9 mouse cellular contexts compared by ENCODE assay signal in genomic region chr3:87988068-87988467, GRCm38 (mm10). TPM values are rescaled to one million over a fixed set of nuclear protein-coding genes. Genes with fewer than 3 reads are reported as not detected.
DNase-seq lines count a peak whose midpoint lies in the region; ATAC-seq and TF ChIP-seq lines count a peak whose summit lies in the region.
"Had no signal": no experiment of that assay in that cellular context is flagged by ENCODE, and none has a peak within 500 bp of the region (broad histone marks: within the 10 kb centered on the region; RNA-seq: fewer than 3 reads in every experiment).

No protein-coding gene starts in this region.

- H3K9ac ChIP-seq in kidney, postnatal 0 days (ENCODE audit: low read depth, low read length) = peak overlapping the region; percentile 6; the same call in 1 of the 2 replicates
- peak overlapping the region; percentile 36 for H3K9ac ChIP-seq in embryonic facial prominence, embryonic 12.5 days
- peak overlapping the region; percentile 67 for H3K9ac ChIP-seq in hindbrain, embryonic 16.5 days (ENCODE audit: low read depth, low read length)
- H3K9ac ChIP-seq in midbrain, postnatal 0 days (replicated peaks; ENCODE audit: low read length, poor library complexity, severe bottlenecking) = peak overlapping the region; percentile 48

- WGBS in kidney, postnatal 0 days = 5% methylated on average over 15 of the region's 15 CpGs
- 2% methylated on average over 15 of the region's 15 CpGs for WGBS in embryonic facial prominence, embryonic 12.5 days
- WGBS in hindbrain, embryonic 16.5 days = 2% methylated on average over 15 of the region's 15 CpGs
- 9% methylated on average over 15 of the region's 15 CpGs for WGBS in midbrain, postnatal 0 days

- DNase-seq in kidney, postnatal 0 days (ENCODE audit: low spot score) = no peak
- no peak for DNase-seq in kidney, postnatal 14 days
- DNase-seq in midbrain, postnatal 0 days (ENCODE audit: low spot score) = no peak
- DNase-seq in adrenal gland, postnatal 14 days = no peak
- DNase-seq in layer of hippocampus, postnatal 10 days (ENCODE audit: low spot score in 2 of 2) = no peak
- DNase-seq in right cerebral cortex, postnatal 14 days = no peak
- DNase-seq: layer of hippocampus, adult 9-11 months had no signal

- peak; percentile 19; the same call in 1 of the 2 replicates for TF ChIP-seq CTCF in kidney, postnatal 0 days (IDR thresholded peaks at IDR 0.05; ENCODE audit: low read depth)
- peak; percentile 37 for TF ChIP-seq CTCF in midbrain, postnatal 0 days (IDR thresholded peaks at IDR 0.05)

- no peaks in the 10 kb centered on the region for H3K9me3 ChIP-seq in kidney, postnatal 0 days (replicated peaks; ENCODE audit: low read length)
- no peaks in the 10 kb centered on the region for H3K9me3 ChIP-seq in embryonic facial prominence, embryonic 12.5 days
- no peaks in the 10 kb centered on the region for H3K9me3 ChIP-seq in hindbrain, embryonic 16.5 days (ENCODE audit: control insufficient read depth, low read length)
- no peaks in the 10 kb centered on the region for H3K9me3 ChIP-seq in midbrain, postnatal 0 days (ENCODE audit: low read length)

- H3K36me3 ChIP-seq in kidney, postnatal 0 days (ENCODE audit: insufficient read depth, low read length) = no peaks in the 10 kb centered on the region
- no peaks in the 10 kb centered on the region for H3K36me3 ChIP-seq in embryonic facial prominence, embryonic 12.5 days
- H3K36me3 ChIP-seq in hindbrain, embryonic 16.5 days (ENCODE audit: control insufficient read depth, insufficient read depth, low read length) = no peaks in the 10 kb centered on the region
- H3K36me3 ChIP-seq in midbrain, postnatal 0 days (ENCODE audit: insufficient read depth, low read length) = no peaks in the 10 kb centered on the region

- H3K4me2 ChIP-seq in kidney, postnatal 0 days (ENCODE audit: low read length) = peak overlapping the region; percentile 67
- H3K4me2 ChIP-seq in embryonic facial prominence, embryonic 12.5 days (replicated peaks) = peak overlapping the region; percentile 78
- H3K4me2 ChIP-seq in hindbrain, embryonic 16.5 days (ENCODE audit: low read length) = peak overlapping the region; percentile 87
- H3K4me2 ChIP-seq in midbrain, postnatal 0 days (ENCODE audit: low read depth, low read length, poor library complexity, severe bottlenecking) = peak overlapping the region; percentile 61

- H3K27ac ChIP-seq in kidney, postnatal 0 days = no peak overlapping the region
- H3K27ac ChIP-seq in embryonic facial prominence, embryonic 12.5 days = 0 out of 2 replicates have a peak overlapping the region, but pooled peaks have one; percentile 6
- H3K27ac ChIP-seq in hindbrain, embryonic 16.5 days (ENCODE audit: low read depth, low read length) = peak overlapping the region; percentile 53
- peak overlapping the region; percentile 65 for H3K27ac ChIP-seq in midbrain, postnatal 0 days (ENCODE audit: low read depth, low read length)

- H3K4me1 ChIP-seq in kidney, postnatal 0 days (replicated peaks; ENCODE audit: insufficient read depth, low read length) = peaks cover 37% of the 10 kb centered on the region
- H3K4me1 ChIP-seq in embryonic facial prominence, embryonic 12.5 days = peaks cover 46% of the 10 kb centered on the region
- peaks cover 41% of the 10 kb centered on the region for H3K4me1 ChIP-seq in hindbrain, embryonic 16.5 days (ENCODE audit: control insufficient read depth, insufficient read depth, low read depth, low read length)
- peaks cover 7% of the 10 kb centered on the region; the same call in 1 of the 2 replicates for H3K4me1 ChIP-seq in midbrain, postnatal 0 days (ENCODE audit: insufficient read depth, low read length)

- H3K4me3 ChIP-seq in kidney, postnatal 0 days (replicated peaks; ENCODE audit: low read depth, low read length) = peak overlapping the region; percentile 24
- peak overlapping the region; percentile 37 for H3K4me3 ChIP-seq in embryonic facial prominence, embryonic 12.5 days
- peak overlapping the region; percentile 44 for H3K4me3 ChIP-seq in hindbrain, embryonic 16.5 days (ENCODE audit: low read length)
- H3K4me3 ChIP-seq in midbrain, postnatal 0 days (ENCODE audit: low read depth, low read length) = peak overlapping the region; percentile 32

- no peak for ATAC-seq in kidney, postnatal 0 days (replicated peaks; ENCODE audit: low FRiP score, low read depth)
- no peak for ATAC-seq in embryonic facial prominence, embryonic 12.5 days (ENCODE audit: insufficient number of reproducible peaks, insufficient read depth, low FRiP score, low TSS enrichment)
- ATAC-seq in hindbrain, embryonic 16.5 days = peak; percentile 18
- ATAC-seq in midbrain, postnatal 0 days (ENCODE audit: low FRiP score) = 0 out of 2 replicates have a peak, but pooled peaks have one; percentile 0

- no peaks in the 10 kb centered on the region; the same call in 1 of the 2 replicates for H3K27me3 ChIP-seq in kidney, postnatal 0 days (ENCODE audit: insufficient read depth, low read length)
- H3K27me3 ChIP-seq in embryonic facial prominence, embryonic 12.5 days = peaks cover 50% of the 10 kb centered on the region
- no peaks in the 10 kb centered on the region; the same call in 1 of the 2 replicates for H3K27me3 ChIP-seq in hindbrain, embryonic 16.5 days (replicated peaks; ENCODE audit: control insufficient read depth, insufficient read depth, low read length)
- peaks cover 2% of the 10 kb centered on the region; the same call in 1 of the 2 replicates for H3K27me3 ChIP-seq in midbrain, postnatal 0 days (ENCODE audit: insufficient read depth, low read length)

RNA-seq across cellular contexts. Expression of gene Bcan, which starts 12.0 kb away (rescaled TPM):
- 0.14 TPM in 1 of 2 replicates, not detected in the other for polyA plus RNA-seq in kidney, postnatal 0 days (2015; fragmentation: Nextera tagmentation; extraction: Ambion mirVana)
- 0.15 and 0.39 TPM in 2 replicates for polyA plus RNA-seq in embryonic facial prominence, embryonic 12.5 days (2016; fragmentation: Nextera tagmentation; extraction: Ambion mirVana)
- 150 and 186 TPM in 2 replicates for polyA plus RNA-seq in hindbrain, embryonic 16.5 days (2015; fragmentation: Nextera tagmentation; extraction: Ambion mirVana)
- total RNA-seq in midbrain, postnatal 0 days (2014; rRNA removed) = 248 and 284 TPM in 2 replicates
- polyA plus RNA-seq in midbrain, postnatal 0 days (2015; fragmentation: Nextera tagmentation; extraction: Ambion mirVana) = 180 and 212 TPM in 2 replicates
- total RNA-seq in adrenal gland, postnatal 14 days (2021) = 28.5 and 31.5 TPM in 2 replicates
- 100 to 1,000 TPM; 350 to 399 TPM for total RNA-seq in layer of hippocampus, postnatal 10 days (2021)

RNA-seq across cellular contexts. Expression of gene Nes, which starts 17.2 kb away (rescaled TPM):
- 24.6 and 28.9 TPM in 2 replicates for polyA plus RNA-seq in kidney, postnatal 0 days (2015; fragmentation: Nextera tagmentation; extraction: Ambion mirVana)
- 40.0 and 42.0 TPM in 2 replicates for polyA plus RNA-seq in embryonic facial prominence, embryonic 12.5 days (2016; fragmentation: Nextera tagmentation; extraction: Ambion mirVana)
- 15.6 and 20.2 TPM in 2 replicates for polyA plus RNA-seq in hindbrain, embryonic 16.5 days (2015; fragmentation: Nextera tagmentation; extraction: Ambion mirVana)
- total RNA-seq in midbrain, postnatal 0 days (2014; rRNA removed) = 22.4 and 37.1 TPM in 2 replicates
- polyA plus RNA-seq in midbrain, postnatal 0 days (2015; fragmentation: Nextera tagmentation; extraction: Ambion mirVana) = 8.2 and 8.8 TPM in 2 replicates
- total RNA-seq in adrenal gland, postnatal 14 days (2021) = 14.5 and 23.0 TPM in 2 replicates
- total RNA-seq in layer of hippocampus, postnatal 10 days (2021) = 10 to 100 TPM; 14.7 to 18.5 TPM

RNA-seq across cellular contexts. Expression of gene Hapln2, which starts 39.3 kb away (rescaled TPM):
- 0.13 and 0.17 TPM in 2 replicates for polyA plus RNA-seq in kidney, postnatal 0 days (2015; fragmentation: Nextera tagmentation; extraction: Ambion mirVana)
- 0.09 and 0.34 TPM in 2 replicates for polyA plus RNA-seq in embryonic facial prominence, embryonic 12.5 days (2016; fragmentation: Nextera tagmentation; extraction: Ambion mirVana)
- polyA plus RNA-seq in hindbrain, embryonic 16.5 days (2015; fragmentation: Nextera tagmentation; extraction: Ambion mirVana) = 0.30 and 0.66 TPM in 2 replicates
- total RNA-seq in midbrain, postnatal 0 days (2014; rRNA removed) = 2.4 and 3.0 TPM in 2 replicates
- polyA plus RNA-seq in midbrain, postnatal 0 days (2015; fragmentation: Nextera tagmentation; extraction: Ambion mirVana) = 0.83 and 0.85 TPM in 2 replicates
- not detected in 2 replicates for total RNA-seq in adrenal gland, postnatal 14 days (2021)
- total RNA-seq in layer of hippocampus, postnatal 10 days (2021) = 1 to 10 TPM in 1 of 2 experiments, under 1 TPM in 1; 0.42 to 1.0 TPM

RNA-seq across cellular contexts. Expression of gene Crabp2, which starts 39.6 kb away (rescaled TPM):
- 20.1 and 20.9 TPM in 2 replicates for polyA plus RNA-seq in kidney, postnatal 0 days (2015; fragmentation: Nextera tagmentation; extraction: Ambion mirVana)
- polyA plus RNA-seq in embryonic facial prominence, embryonic 12.5 days (2016; fragmentation: Nextera tagmentation; extraction: Ambion mirVana) = 467 and 481 TPM in 2 replicates
- polyA plus RNA-seq in hindbrain, embryonic 16.5 days (2015; fragmentation: Nextera tagmentation; extraction: Ambion mirVana) = 49.1 and 52.4 TPM in 2 replicates
- total RNA-seq in midbrain, postnatal 0 days (2014; rRNA removed) = 19.2 and 27.1 TPM in 2 replicates
- polyA plus RNA-seq in midbrain, postnatal 0 days (2015; fragmentation: Nextera tagmentation; extraction: Ambion mirVana) = 49.0 and 50.8 TPM in 2 replicates
- total RNA-seq in adrenal gland, postnatal 14 days (2021) = not detected in 2 replicates
- 1 to 10 TPM; 2.0 to 6.4 TPM for total RNA-seq in layer of hippocampus, postnatal 10 days (2021)

RNA-seq across cellular contexts. Expression of gene Gpatch4, which starts 54.8 kb away (rescaled TPM):
- polyA plus RNA-seq in kidney, postnatal 0 days (2015; fragmentation: Nextera tagmentation; extraction: Ambion mirVana) = 24.8 and 26.3 TPM in 2 replicates
- 32.7 and 34.6 TPM in 2 replicates for polyA plus RNA-seq in embryonic facial prominence, embryonic 12.5 days (2016; fragmentation: Nextera tagmentation; extraction: Ambion mirVana)
- 34.9 and 35.8 TPM in 2 replicates for polyA plus RNA-seq in hindbrain, embryonic 16.5 days (2015; fragmentation: Nextera tagmentation; extraction: Ambion mirVana)
- 7.8 and 18.5 TPM in 2 replicates for total RNA-seq in midbrain, postnatal 0 days (2014; rRNA removed)
- polyA plus RNA-seq in midbrain, postnatal 0 days (2015; fragmentation: Nextera tagmentation; extraction: Ambion mirVana) = 32.3 and 35.7 TPM in 2 replicates
- total RNA-seq in adrenal gland, postnatal 14 days (2021) = 15.7 and 22.5 TPM in 2 replicates
- total RNA-seq in layer of hippocampus, postnatal 10 days (2021) = 10 to 100 TPM; 20.9 to 27.1 TPM

Comparison
In these comparisons a context has a peak if more than half of its experiments do, and no peak if none do; other contexts are left out.
1. ATAC-seq: peak in hindbrain, embryonic 16.5 days (single experiment) and midbrain, postnatal 0 days (single experiment); none in kidney, postnatal 0 days (single experiment) and embryonic facial prominence, embryonic 12.5 days (single experiment).
2. H3K9ac ChIP-seq: peak in every context shown above with its lines; median percentile 67 in hindbrain, embryonic 16.5 days; 48 in midbrain, postnatal 0 days; 36 in embryonic facial prominence, embryonic 12.5 days; 6 in kidney, postnatal 0 days.
3. RNA of gene Bcan, which starts 12.0 kb away (polyA plus RNA-seq): 150 to 186 TPM in hindbrain, embryonic 16.5 days and 180 to 212 TPM in midbrain, postnatal 0 days; 0.15 to 0.39 TPM in embryonic facial prominence, embryonic 12.5 days and 0.14 TPM in kidney, postnatal 0 days; every median in the first group is over 100 times any median in the second.
4. Peak in every context shown above with its lines, with median percentiles within 50 percentile points of each other: H3K4me2 ChIP-seq and H3K4me3 ChIP-seq.